Mouse (Mus musculus) megakaryocyte progenitor cell, adult 5-6 weeks (primary cell): Measurements from ENCODE around the gene Stbd1. TPM values are rescaled to one million over a fixed set of nuclear protein-coding genes. Genes with fewer than 3 reads are reported as not detected.

Experiments used
- ATAC-seq: replicated peaks from 2 replicates; pipeline ENCODE4 v1.8.0; 2016; ENCODE audit warnings: mild to moderate bottlenecking, moderate TSS enrichment, inconsistent platforms; ENCODE audit not compliant: poor library complexity
- total RNA-seq, 2 experiments: library from RNA; stranded (forward) in 1 of 2; stranded (reverse) in 1 of 2; fragments of 157-497, 149-512 nt in 1 of 2; fragments of 200-1000 nt in 1 of 2; gene quantifications; 2 replicates each; pipeline versions ENCODE4 v1.2.3 to v1.2.4; 2015 to 2017

The Stbd1 gene
- total RNA-seq, 2 experiments from 2014 or later = 0.17 to 2.4 TPM

DNA sequence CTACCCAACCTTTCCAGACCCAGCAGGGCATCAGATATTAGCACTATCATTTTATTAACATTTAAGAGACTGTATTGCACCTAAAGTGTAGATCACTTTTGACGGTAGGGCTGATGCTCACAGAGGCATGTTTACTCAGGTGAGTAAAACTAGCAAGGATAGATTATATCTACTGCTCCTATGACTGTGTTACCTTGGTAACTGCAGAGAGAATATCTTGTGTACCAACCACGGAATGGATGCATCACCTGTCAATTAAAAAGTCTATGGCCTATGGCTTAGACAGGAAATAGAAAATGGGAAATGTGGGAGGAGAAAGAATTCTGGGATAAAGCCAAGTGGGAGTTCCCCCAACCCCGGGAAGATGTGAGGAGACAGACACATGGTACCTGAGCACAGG lies 32.1 kb downstream of the Stbd1 start:
- ATAC-seq = no peak

DNA sequence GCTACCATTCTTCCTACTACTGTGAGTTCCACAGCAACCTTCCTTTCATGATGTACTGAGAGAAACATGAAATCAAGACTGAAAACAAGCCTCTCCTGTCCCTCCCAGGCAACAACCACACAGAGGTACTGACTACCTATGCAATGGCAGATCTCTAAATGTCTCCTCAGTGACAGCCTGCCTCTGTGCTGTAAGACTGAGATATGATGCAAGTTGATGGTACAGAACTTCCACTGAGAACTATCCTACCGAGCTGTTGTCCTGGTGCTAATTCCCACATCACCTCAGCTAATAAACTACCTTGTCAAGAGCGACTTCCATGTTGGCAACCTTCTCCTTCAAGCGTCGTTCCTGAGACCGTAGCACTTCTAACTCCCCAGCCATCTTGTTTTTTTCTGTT lies 33.0 kb downstream of the Stbd1 start:
- ATAC-seq = no peak

DNA sequence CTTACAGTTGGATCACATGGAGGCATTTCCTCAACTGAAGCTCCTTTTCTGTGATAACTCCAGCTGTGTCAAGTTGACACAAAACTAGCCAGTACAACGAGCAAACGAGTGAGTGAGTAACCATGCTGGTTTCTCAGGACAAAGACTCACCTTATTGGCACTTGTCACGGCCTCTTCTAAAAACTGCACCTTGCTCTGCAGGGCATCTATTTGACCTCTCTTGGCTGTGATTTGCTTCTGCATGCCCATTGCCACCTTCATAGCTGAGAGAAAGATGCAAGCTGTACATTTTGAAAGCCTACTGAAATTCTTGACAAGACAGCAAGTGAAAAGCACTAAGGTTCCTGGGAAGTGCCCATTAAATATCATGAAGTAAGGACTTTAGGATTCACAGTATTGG lies 38.0 kb downstream of the Stbd1 start:
- no peak for ATAC-seq

Other genes with a start within 250 kb of the Stbd1 start
- 78.1 and 96.0 TPM in 2 replicates for gene Nup54, start 167.8 kb upstream of the Stbd1 start, total RNA-seq (2015)
- 75.8 and 82.2 TPM in 2 replicates for gene Nup54, start 167.8 kb upstream of the Stbd1 start, total RNA-seq (2017)
- 27.0 and 30.0 TPM in 2 replicates for gene Scarb2, start 96.2 kb upstream of the Stbd1 start, total RNA-seq (2015)
- 40.4 and 44.8 TPM in 2 replicates for gene Scarb2, start 96.2 kb upstream of the Stbd1 start, total RNA-seq (2017)
- not detected in 2 replicates for gene Fam47e, start 48.0 kb upstream of the Stbd1 start, total RNA-seq (2015)
- gene Fam47e, start 48.0 kb upstream of the Stbd1 start, total RNA-seq (2017) = not detected in 2 replicates
- gene Ccdc158, start 72.2 kb downstream of the Stbd1 start, total RNA-seq (2015) = 2.3 and 5.6 TPM in 2 replicates
- gene Ccdc158, start 72.2 kb downstream of the Stbd1 start, total RNA-seq (2017) = 3.5 and 4.6 TPM in 2 replicates
- gene Shroom3, start 80.4 kb downstream of the Stbd1 start, total RNA-seq (2015) = 0.49 TPM in 1 of 2 replicates, not detected in the other
- not detected in 2 replicates for gene Shroom3, start 80.4 kb downstream of the Stbd1 start, total RNA-seq (2017)